Mouse (Mus musculus): ENCODE measurements around the gene Patl2.

GRCm38 (mm10) chr2:122151221-122151620 lies 34.8 kb downstream of the Patl2 start:
- TF ChIP-seq POLR2A (IDR thresholded peaks at IDR 0.05; ENCODE audit: insufficient read depth, low read depth, low read length) (no peak), CTCF (IDR thresholded peaks at IDR 0.05; ENCODE audit: insufficient read depth, low read depth, low read length) (no peak)

All from olfactory bulb, adult 2 months (tissue).